Mouse (Mus musculus) forebrain, embryonic 14.5 days (tissue): ENCODE measurements around the gene Gpr146. TPM values are rescaled to one million over a fixed set of nuclear protein-coding genes. Genes with fewer than 3 reads are reported as not detected.
"Not testable (repeated sequence)": the region's sequence is repeated elsewhere in the genome, so short reads cannot be mapped to it uniquely, and the experiment has no call there.

Experiments used
- ATAC-seq: fragments of 200-750 bp; cut with Nextera tagmentation; 2 replicates; pipeline ENCODE4 v1.8.0; 2017; ENCODE audit warnings: mild to moderate bottlenecking, moderate library complexity
- DNase-seq: peaks from one replicate; pipeline ENCODE4 v3.0.0-alpha.2; 2015; ENCODE audit warnings: low spot score
- H3K27ac ChIP-seq: fragments of 300-500 bp; sonication (generic); 2 replicates; pipeline ENCODE4 v1.5.1; 2014; ENCODE audit warnings: low read depth, mild to moderate bottlenecking, control low read depth, low read length, moderate library complexity
- H3K27me3 ChIP-seq: fragments of 300-500 bp; sonication (generic); replicated peaks from 2 replicates; pipeline ENCODE4 v1.6.1; 2014; ENCODE audit warnings: low read length, control low read depth, mixed read lengths; ENCODE audit not compliant: control insufficient read depth, insufficient read depth
- H3K36me3 ChIP-seq: fragments of 300-500 bp; sonication (generic); 2 replicates; pipeline ENCODE4 v1.6.1; 2014; ENCODE audit warnings: low read length, control low read depth; ENCODE audit not compliant: control insufficient read depth, insufficient read depth
- H3K4me1 ChIP-seq: fragments of 300-500 bp; sonication (generic); 2 replicates; pipeline ENCODE4 v1.6.1; 2014; ENCODE audit warnings: antibody characterized with exemption, low read length, control low read depth; ENCODE audit not compliant: control insufficient read depth, insufficient read depth
- H3K4me2 ChIP-seq: fragments of 300-500 bp; sonication (generic); 2 replicates; pipeline ENCODE4 v1.6.1; 2014; ENCODE audit warnings: mild to moderate bottlenecking, control low read depth, low read length
- H3K4me3 ChIP-seq: fragments of 300-500 bp; sonication (generic); 2 replicates; pipeline ENCODE4 v1.5.1; 2014; ENCODE audit warnings: low read depth, low read length, control low read depth
- H3K9ac ChIP-seq: fragments of 300-500 bp; sonication (generic); 2 replicates; pipeline ENCODE4 v1.6.1; 2014; ENCODE audit warnings: mild to moderate bottlenecking, low read length, control low read depth, moderate library complexity
- H3K9me3 ChIP-seq: fragments of 300-500 bp; sonication (generic); replicated peaks from 2 replicates; pipeline ENCODE4 v1.6.1; 2016; ENCODE audit warnings: low read length, control low read depth, mixed read lengths; ENCODE audit not compliant: control insufficient read depth
- WGBS: fragments of 180-500 bp; shearing (Covaris S2); extraction: QIAGEN DNeasy Blood & Tissue Kit; methylation state at CpG from one replicate; pipeline ENCODE4 v1.1.7; 2014; 5-methylcytosine and 5-hydroxymethylcytosine counted together
- polyA plus RNA-seq: library from polyadenylated mRNA; unstranded; fragments of >200 nt; fragmentation: Nextera tagmentation; extraction: Ambion mirVana; gene quantifications from 2 replicates; pipeline ENCODE4 v1.2.1, GENCODE M21; 2014

Gpr146 gene
- 0.85 and 0.93 TPM in 2 replicates for polyA plus RNA-seq

GRCm38 (mm10) chr5:139377468-139378270, at the start of gene Gpr146:
Gene Gpr146, plus strand, starts transcription at chr5:139377697.
- Histone ChIP-seq H3K4me3 (no peak within 1 kb of the TSS), H3K9ac (no peak within 1 kb of the TSS), H3K4me1 (peaks cover 7% of the 10 kb centered on the region), H3K4me2 (no peak within 1 kb of the TSS), H3K9me3 (no peaks in the 10 kb centered on the region), H3K27me3 (no peaks in the 10 kb centered on the region), H3K27ac (no peak within 1 kb of the TSS), H3K36me3 (no peaks in the 10 kb centered on the region)
- DNase-seq (no peak), ATAC-seq (no peak)
- 86% methylated on average over 18 of the region's 18 CpGs for WGBS

- H3K27me3 ChIP-seq: peaks cover 8% of the 10 kb centered on the region; the same call in 1 of the 2 replicates
- peaks cover 10% of the 10 kb centered on the region for H3K36me3 ChIP-seq
- H3K27ac ChIP-seq: no peak overlapping the region
- ATAC-seq (no peak), DNase-seq (no peak)
- WGBS: 72% methylated on average over 7 of the region's 7 CpGs
- H3K4me2 ChIP-seq: no peak overlapping the region
- H3K9ac ChIP-seq: no peak overlapping the region
- H3K4me1 ChIP-seq: no peaks in the 10 kb centered on the region
- H3K4me3 ChIP-seq: no peak overlapping the region
- H3K9me3 ChIP-seq: no peaks in the 10 kb centered on the region
These were observed 46.7 kb upstream of the Gpr146 start for GRCm38 (mm10) chr5:139330766-139331165.

GRCm38 (mm10) chr5:139331742-139332141, 45.8 kb upstream of the Gpr146 start:
- ATAC-seq (0 out of 2 replicates have a peak, but pooled peaks have one; percentile 32), DNase-seq (peak; percentile 72)
- Histone ChIP-seq H3K27me3 (no peaks in the 10 kb centered on the region), H3K4me3 (no peak overlapping the region), H3K36me3 (peaks cover 19% of the 10 kb centered on the region), H3K9ac (no peak overlapping the region), H3K9me3 (no peaks in the 10 kb centered on the region), H3K4me2 (no peak overlapping the region), H3K4me1 (no peaks in the 10 kb centered on the region), H3K27ac (no peak overlapping the region)
- 14% methylated on average over 8 of the region's 8 CpGs for WGBS

DNA sequence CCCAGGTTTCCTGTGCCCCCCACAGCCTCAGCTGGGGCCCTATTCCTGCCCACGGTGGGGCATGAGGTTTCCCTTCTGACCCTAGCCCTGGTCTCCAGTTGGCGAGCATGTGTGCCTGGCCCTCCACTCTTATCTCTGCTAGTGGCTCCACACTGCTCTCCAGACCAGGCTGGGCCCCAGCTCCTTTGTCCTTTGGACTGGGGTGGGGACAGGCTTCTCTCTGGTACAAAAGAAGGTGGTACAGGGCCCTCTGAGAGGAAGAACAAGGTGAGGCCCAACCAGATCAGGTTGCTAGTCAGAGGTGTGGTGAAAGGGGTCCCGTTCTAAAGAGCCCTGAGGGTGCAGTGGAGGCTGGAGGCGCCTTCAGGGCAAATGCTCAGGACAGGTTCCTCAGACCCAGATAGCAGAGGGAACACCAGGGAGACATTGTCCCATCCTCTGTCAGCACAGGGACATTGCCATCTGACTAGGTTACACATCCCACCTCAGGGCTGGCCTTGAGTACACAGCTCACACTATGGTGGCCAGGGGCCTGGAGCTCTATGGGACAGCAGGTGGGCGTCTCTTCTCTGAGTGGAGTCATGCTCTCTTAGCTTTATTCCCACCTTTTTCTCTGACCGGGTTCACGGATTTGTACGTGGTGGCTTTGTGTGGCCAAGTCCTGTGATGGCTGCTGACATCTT, 44.8 kb upstream of the Gpr146 start:
- no peak overlapping the region for H3K4me2 ChIP-seq
- no peak overlapping the region for H3K9ac ChIP-seq
- H3K4me3 ChIP-seq: no peak overlapping the region
- no peak overlapping the region for H3K27ac ChIP-seq
- DNase-seq: no peak
- no peaks in the 10 kb centered on the region for H3K4me1 ChIP-seq
- peaks cover 29% of the 10 kb centered on the region for H3K36me3 ChIP-seq
- no peaks in the 10 kb centered on the region for H3K9me3 ChIP-seq
- WGBS: 82% methylated on average over 8 of the region's 8 CpGs
- H3K27me3 ChIP-seq: no peaks in the 10 kb centered on the region
- no peak for ATAC-seq

DNA sequence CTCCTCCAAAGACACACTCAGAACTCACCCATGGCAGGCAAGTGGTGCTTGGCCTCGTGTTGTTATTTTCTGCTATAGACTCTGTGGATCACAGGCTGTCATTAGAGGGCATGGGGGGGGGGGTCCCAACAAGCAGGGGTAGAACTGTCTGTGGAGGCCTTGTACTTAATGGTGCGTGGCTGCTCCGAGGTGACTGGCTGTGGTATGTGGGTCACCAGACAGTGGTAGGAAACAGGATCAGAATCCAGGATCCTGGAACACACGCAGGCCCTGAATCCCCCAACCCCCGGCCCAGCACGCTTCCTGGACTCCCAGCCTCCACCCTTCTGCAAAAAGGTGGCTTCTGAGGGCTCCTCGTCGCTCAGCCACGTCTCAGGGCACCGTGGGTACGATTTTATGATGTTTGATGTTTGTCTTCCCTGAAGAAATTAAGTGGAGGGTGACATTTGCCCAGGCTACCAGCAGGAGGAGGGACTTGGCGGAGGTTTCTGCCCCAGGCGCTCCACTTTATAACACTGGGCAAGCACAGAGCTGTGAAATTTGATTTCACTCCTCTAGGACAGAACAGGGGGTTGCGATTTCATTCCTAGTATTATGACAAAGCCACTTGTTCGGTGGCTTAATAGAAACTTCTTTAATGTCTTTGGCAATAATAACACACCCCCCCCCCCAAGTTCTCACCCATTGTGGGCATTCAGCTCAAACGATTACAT, 44.0 kb upstream of the Gpr146 start:
- Histone ChIP-seq H3K4me3 (no peak overlapping the region), H3K9ac (no peak overlapping the region), H3K4me2 (no peak overlapping the region), H3K9me3 (no peaks in the 10 kb centered on the region), H3K27me3 (no peaks in the 10 kb centered on the region), H3K27ac (no peak overlapping the region), H3K36me3 (peaks cover 36% of the 10 kb centered on the region), H3K4me1 (no peaks in the 10 kb centered on the region)
- ATAC-seq (no peak), DNase-seq (no peak)
- WGBS: 85% methylated on average over 16 of the region's 16 CpGs

GRCm38 (mm10) chr5:139334394-139334793, 43.1 kb upstream of the Gpr146 start:
- WGBS: 84% methylated on average over 10 of the region's 10 CpGs
- H3K27ac ChIP-seq: not testable (repeated sequence)

DNA sequence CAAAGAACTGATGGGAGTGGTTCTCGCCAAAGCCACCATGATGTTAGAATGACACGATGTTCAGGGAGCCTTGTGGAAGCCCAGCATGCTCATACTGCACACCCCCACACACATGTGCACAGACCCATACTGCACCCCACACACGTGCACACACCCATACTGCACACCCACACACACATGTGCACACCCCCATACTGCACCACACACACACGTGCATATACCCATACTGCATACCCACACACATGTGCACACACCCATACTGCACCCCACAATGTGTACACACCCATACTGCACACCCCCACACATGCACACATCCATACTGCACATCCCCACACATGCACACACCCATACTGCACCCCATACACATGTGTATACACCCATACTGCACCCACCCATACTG, 41.9 kb upstream of the Gpr146 start:
- WGBS: 88% methylated on average over 4 of the region's 4 CpGs
- Histone ChIP-seq H3K36me3 (peaks cover 57% of the 10 kb centered on the region), H3K4me2 (no peak overlapping the region), H3K4me3 (no peak overlapping the region), H3K9me3 (no peaks in the 10 kb centered on the region), H3K9ac (no peak overlapping the region), H3K27ac (no peak overlapping the region), H3K27me3 (no peaks in the 10 kb centered on the region), H3K4me1 (no peaks in the 10 kb centered on the region)
- DNase-seq (no peak), ATAC-seq (peak; percentile 38; the same call in 1 of the 2 replicates)

More at GRCm38 (mm10) chr5:139334394-139334793, 43.1 kb upstream of the Gpr146 start:
- H3K27me3 ChIP-seq, ATAC-seq, H3K4me2 ChIP-seq, DNase-seq, H3K9me3 ChIP-seq, H3K9ac ChIP-seq, H3K4me1 ChIP-seq, H3K4me3 ChIP-seq: not testable (repeated sequence)
- peaks cover 45% of the 10 kb centered on the region for H3K36me3 ChIP-seq

DNA sequence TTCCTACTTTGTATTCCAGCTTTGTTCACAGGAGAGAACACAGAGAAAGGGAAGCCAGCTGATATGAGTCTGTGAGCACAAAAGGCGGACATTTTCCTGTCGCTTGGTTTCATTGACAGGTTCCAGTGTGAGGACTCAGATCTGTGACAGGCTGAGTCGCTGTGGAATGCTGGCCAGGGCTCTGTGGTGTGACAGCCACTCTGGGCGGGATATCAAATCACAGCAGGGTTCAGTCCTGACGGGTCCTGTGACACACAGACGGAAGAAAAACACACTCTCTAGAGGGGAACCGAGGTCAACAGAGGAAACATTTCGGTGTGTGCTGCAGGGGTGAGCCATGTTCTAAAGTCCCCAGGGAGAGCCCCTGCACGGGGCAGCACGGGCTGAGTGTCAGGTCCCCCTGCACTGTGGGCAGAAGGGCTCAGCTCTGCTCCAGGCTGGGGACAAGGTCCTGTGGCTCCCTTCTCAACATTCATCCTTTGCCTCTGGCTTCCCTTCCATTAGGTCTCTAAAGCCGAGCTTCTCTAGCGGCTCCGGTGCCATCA, 39.6 kb upstream of the Gpr146 start:
- ATAC-seq (no peak), DNase-seq (no peak)
- Histone ChIP-seq H3K27me3 (no peaks in the 10 kb centered on the region), H3K27ac (no peak overlapping the region), H3K4me3 (no peak overlapping the region), H3K4me2 (no peak overlapping the region), H3K4me1 (no peaks in the 10 kb centered on the region), H3K9ac (no peak overlapping the region), H3K36me3 (peaks cover 76% of the 10 kb centered on the region), H3K9me3 (no peaks in the 10 kb centered on the region)
- 85% methylated on average over 13 of the region's 13 CpGs for WGBS
